Mouse (Mus musculus) heart, embryonic 11.5 days (tissue): ENCODE data around the gene Gm6482. TPM values are rescaled to one million over a fixed set of nuclear protein-coding genes. Genes with fewer than 3 reads are reported as not detected.
"Not testable (repeated sequence)": the region's sequence is repeated elsewhere in the genome, so short reads cannot be mapped to it uniquely, and the experiment has no call there.

ENCODE experiments used
- ATAC-seq: fragments of 200-750 bp; cut with Nextera tagmentation; replicated peaks from 2 replicates; pipeline ENCODE4 v1.8.0; 2017; ENCODE audit warnings: moderate library complexity; ENCODE audit not compliant: insufficient number of reproducible peaks, low FRiP score, low TSS enrichment
- H3K27ac ChIP-seq: fragments of 300-500 bp; sonication (generic); 2 replicates; pipeline ENCODE4 v1.5.1; 2014; ENCODE audit warnings: mild to moderate bottlenecking, low read depth, low read length
- H3K27me3 ChIP-seq: fragments of 300-500 bp; sonication (generic); 2 replicates; pipeline ENCODE4 v1.6.1; 2014; ENCODE audit warnings: mild to moderate bottlenecking, low read length, mixed read lengths; ENCODE audit not compliant: control insufficient read depth, insufficient read depth
- H3K36me3 ChIP-seq: fragments of 300-500 bp; sonication (generic); 2 replicates; pipeline ENCODE4 v1.6.1; 2014; ENCODE audit warnings: mild to moderate bottlenecking, low read length, moderate library complexity, mixed read lengths; ENCODE audit not compliant: control insufficient read depth, insufficient read depth
- H3K4me1 ChIP-seq: fragments of 300-500 bp; sonication (generic); 2 replicates; pipeline ENCODE4 v1.6.1; 2014; ENCODE audit warnings: low read length; ENCODE audit not compliant: control insufficient read depth, insufficient read depth
- H3K4me2 ChIP-seq: fragments of 300-500 bp; sonication (generic); 2 replicates; pipeline ENCODE4 v1.6.1; 2014; ENCODE audit warnings: mild to moderate bottlenecking, moderate library complexity
- H3K4me3 ChIP-seq: fragments of 300-500 bp; sonication (generic); 2 replicates; pipeline ENCODE4 v1.5.1; 2014; ENCODE audit warnings: low read depth, low read length
- H3K9ac ChIP-seq: fragments of 300-500 bp; sonication (generic); 2 replicates; pipeline ENCODE4 v1.6.1; 2014; ENCODE audit warnings: mild to moderate bottlenecking, low read depth, low read length, moderate library complexity
- H3K9me3 ChIP-seq: fragments of 300-500 bp; sonication (generic); replicated peaks from 2 replicates; pipeline ENCODE4 v1.6.1; 2016; ENCODE audit warnings: low read length; ENCODE audit not compliant: control insufficient read depth
- WGBS: fragments of 180-500 bp; shearing (Covaris S2); extraction: QIAGEN DNeasy Blood & Tissue Kit; methylation state at CpG from one replicate; pipeline ENCODE4 v1.1.7; 2014; ENCODE audit not compliant: insufficient replicate concordance; 5-methylcytosine and 5-hydroxymethylcytosine counted together
- polyA plus RNA-seq: library from polyadenylated mRNA; unstranded; fragments of >200 nt; fragmentation: Nextera tagmentation; extraction: Ambion mirVana; gene quantifications from 2 replicates; pipeline ENCODE4 v1.2.1, GENCODE M21; 2014

Gene Gm6482
- not detected in 2 replicates for polyA plus RNA-seq

DNA sequence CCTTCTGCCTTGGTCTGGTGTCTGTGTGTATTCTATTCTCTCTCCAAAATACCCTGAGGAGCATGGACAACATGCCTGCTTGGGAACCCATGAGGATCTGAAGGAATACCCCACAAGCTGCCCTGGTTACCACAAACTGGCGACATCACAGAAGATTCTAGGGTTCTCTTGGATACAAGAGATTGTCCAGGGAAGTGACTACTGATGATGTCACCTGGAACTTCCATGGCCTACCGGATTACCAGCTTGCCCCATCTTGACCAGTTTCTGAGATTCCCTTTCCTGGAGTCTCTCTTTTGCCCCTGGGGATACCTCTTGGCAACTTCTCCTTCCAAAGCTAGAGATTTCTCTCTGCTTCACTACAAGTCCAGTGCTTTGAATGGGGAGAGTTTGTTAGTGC lies at the start of gene Gm6482:
TSS of gene Gm6482 (minus strand) at position 101 of the 400 bp plus-strand sequence.
- not testable (repeated sequence) for H3K9ac ChIP-seq, H3K4me2 ChIP-seq, H3K27ac ChIP-seq, H3K9me3 ChIP-seq, H3K4me1 ChIP-seq, H3K27me3 ChIP-seq, H3K36me3 ChIP-seq, ATAC-seq, H3K4me3 ChIP-seq
- WGBS, result no CpG with 5 or more reads among the region's 2 CpGs

DNA sequence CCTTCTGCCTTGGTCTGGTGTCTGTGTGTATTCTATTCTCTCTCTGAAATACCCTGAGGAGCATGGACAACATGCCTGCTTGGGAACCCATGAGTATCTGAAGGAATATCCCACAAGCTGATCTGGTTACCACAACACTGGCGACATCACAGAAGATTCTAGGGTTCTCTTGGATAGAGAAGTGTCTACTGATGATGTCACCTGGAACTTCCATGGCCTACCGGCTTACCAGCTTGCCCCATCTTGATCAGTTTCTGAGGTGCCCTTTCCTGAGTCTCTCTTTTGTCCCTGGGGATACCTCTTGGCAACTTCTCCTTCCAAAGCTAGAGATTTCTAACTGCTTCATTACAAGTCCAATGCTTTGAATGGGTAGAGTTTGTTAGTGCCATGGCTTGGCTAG lies 45.3 kb upstream of the Gm6482 start, which contains the start of gene Gm7954:
TSS of gene Gm7954 (minus strand) at position 101 of the 400 bp plus-strand sequence.
- H3K4me3 ChIP-seq, H3K9me3 ChIP-seq, H3K27me3 ChIP-seq, H3K4me1 ChIP-seq, H3K4me2 ChIP-seq, H3K36me3 ChIP-seq, H3K27ac ChIP-seq, ATAC-seq, H3K9ac ChIP-seq: not testable (repeated sequence)
- WGBS, result no CpG with 5 or more reads among the region's 2 CpGs

DNA sequence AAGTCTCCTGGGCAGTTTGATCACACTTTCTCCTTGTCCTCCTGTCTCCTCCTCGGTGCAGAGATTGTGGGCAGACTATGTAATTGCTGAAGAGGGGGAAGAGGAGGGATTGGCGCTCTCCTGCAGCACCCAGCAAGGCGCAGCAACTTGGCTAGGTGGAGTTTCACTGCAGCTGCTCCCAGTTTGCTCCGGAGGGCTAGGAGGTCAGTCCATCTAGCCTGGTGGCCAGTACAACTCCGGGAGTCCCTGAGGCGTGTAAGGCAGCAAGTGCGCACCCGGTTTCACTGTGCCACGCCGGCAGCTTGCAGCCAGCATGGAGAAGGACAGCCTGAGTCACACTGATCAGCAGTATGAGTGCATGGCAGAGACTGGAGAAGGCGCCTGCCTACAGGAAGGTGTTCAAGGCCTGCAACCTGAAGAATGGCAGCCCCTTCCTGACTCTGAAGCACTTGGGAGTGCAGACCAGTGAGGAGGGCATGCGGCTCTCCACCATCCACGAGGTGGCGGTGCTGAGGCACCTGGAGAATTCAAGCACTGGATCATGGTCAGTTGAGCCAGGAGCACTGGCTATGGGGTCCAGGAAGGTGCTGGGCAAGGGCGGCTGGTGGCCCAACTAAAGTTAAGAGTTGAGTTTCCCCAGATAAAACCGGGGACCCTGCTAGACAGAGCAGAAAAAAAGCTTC lies 17.5 kb upstream of the Gm6482 start:
- not testable (repeated sequence) for H3K9me3 ChIP-seq, H3K9ac ChIP-seq, H3K27me3 ChIP-seq, H3K27ac ChIP-seq, H3K4me1 ChIP-seq, H3K36me3 ChIP-seq, ATAC-seq
- 10% methylated on average over 12 of the region's 16 CpGs for WGBS
- Histone ChIP-seq H3K4me3 (peak overlapping the region; percentile 19), H3K4me2 (peak overlapping the region; percentile 52)

DNA sequence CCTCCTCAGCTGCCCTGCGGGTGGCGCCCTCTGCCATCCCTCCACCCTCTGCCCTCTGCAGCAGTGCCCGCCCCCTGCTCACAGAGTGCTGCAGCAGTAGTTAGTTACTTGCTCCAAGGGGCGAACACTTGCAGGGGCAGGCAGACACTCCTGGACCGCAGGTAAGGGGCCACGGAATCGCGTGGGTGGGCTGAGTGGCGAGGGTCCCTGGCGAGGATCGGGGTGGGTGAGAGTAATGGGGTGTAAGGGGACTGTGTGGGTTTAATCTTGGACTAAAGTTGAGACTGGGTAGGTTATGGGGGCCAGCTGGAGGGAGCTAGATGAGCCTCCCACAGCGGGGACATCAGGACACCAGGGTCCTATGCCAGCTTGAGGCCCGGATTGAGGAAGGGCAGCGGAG lies 16.6 kb upstream of the Gm6482 start:
- H3K9me3 ChIP-seq, H3K9ac ChIP-seq, ATAC-seq, H3K27ac ChIP-seq, H3K4me1 ChIP-seq, H3K27me3 ChIP-seq, H3K36me3 ChIP-seq: not testable (repeated sequence)
- Histone ChIP-seq H3K4me2 (peak overlapping the region; percentile 52), H3K4me3 (peak overlapping the region; percentile 19)
- WGBS, result 6% methylated on average over 14 of the region's 14 CpGs

DNA sequence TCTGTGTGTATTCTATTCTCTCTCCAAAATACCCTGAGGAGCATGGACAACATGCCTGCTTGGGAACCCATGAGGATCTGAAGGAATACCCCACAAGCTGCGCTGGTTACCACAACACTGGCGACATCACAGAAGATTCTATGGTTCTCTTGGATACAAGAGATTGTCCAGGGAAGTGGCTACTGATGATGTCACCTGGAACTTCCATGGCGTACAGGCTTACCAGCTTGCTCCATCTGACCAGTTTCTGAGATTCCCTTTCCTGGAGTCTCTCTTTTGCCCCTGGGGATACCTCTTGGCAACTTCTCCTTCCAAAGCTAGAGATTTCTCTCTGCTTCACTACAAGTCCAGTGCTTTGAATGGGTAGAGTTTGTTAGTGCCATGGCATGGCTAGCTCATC lies 21.8 kb downstream of the Gm6482 start, which contains the start of gene Gm7945:
TSS of gene Gm7945 (minus strand) at position 101 of the 400 bp plus-strand sequence.
- H3K9ac ChIP-seq, H3K36me3 ChIP-seq, H3K4me3 ChIP-seq, H3K9me3 ChIP-seq, ATAC-seq, H3K4me1 ChIP-seq, H3K4me2 ChIP-seq, H3K27ac ChIP-seq, H3K27me3 ChIP-seq: not testable (repeated sequence)
- WGBS, result no CpG with 5 or more reads among the region's 3 CpGs

Other genes starting within 250 kb of the Gm6482 start
- not detected in 2 replicates for gene Sftpd, start 223.1 kb downstream of the Gm6482 start, polyA plus RNA-seq
- gene Gm2832, start 129.5 kb downstream of the Gm6482 start, polyA plus RNA-seq, result not detected in 2 replicates
- gene Gm5798, start 59.7 kb downstream of the Gm6482 start, polyA plus RNA-seq, result not detected in 2 replicates
- gene Gm7945, start 21.9 kb downstream of the Gm6482 start, polyA plus RNA-seq, result not detected in 2 replicates
- not detected in 2 replicates for gene Gm7954, start 45.2 kb upstream of the Gm6482 start, polyA plus RNA-seq
- not detected in 2 replicates for gene Gm3486, start 81.2 kb upstream of the Gm6482 start, polyA plus RNA-seq
- not detected in 2 replicates for gene Gm7970, start 147.3 kb upstream of the Gm6482 start, polyA plus RNA-seq
- not detected in 2 replicates for gene 1700049E17Rik2, start 164.9 kb upstream of the Gm6482 start, polyA plus RNA-seq
- not detected in 2 replicates for gene Gm3072, start 216.3 kb upstream of the Gm6482 start, polyA plus RNA-seq
- gene Gm3676, start 238.2 kb upstream of the Gm6482 start, polyA plus RNA-seq, result not detected in 2 replicates